Mouse (Mus musculus): ENCODE data around the gene Crabp2. TPM values are rescaled to one million over a fixed set of nuclear protein-coding genes. Genes with fewer than 3 reads are reported as not detected.
A peak's percentile ranks its signal among the peaks of the same experiment; 100 is the strongest.

The Crabp2 gene
- polyA plus RNA-seq, 1 experiment from 2014 or later: 686 TPM

DNA sequence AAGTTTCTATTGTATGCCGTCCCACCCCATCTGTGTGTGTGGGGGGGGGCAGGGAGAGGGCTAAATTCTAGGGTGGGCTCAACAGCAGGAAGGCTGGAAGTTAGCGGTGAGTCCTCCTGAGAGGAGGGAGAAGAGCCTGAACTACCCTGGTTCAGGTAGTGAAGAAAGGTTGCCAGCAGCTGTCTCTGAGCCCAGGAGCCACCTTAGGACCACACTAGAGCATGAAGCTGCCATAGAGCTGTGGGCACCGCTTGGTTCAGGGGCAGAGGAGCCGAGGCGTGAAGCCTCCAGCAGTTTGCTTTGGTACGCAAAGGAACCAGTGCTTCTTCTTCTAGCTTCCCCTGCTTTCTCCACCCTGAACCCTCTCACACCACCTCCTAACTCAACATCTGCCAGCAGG lies 35.2 kb downstream of the Crabp2 start:
- WGBS: 50% methylated on average over 6 of the region's 6 CpGs
- Histone ChIP-seq H3K4me1 (peaks cover 99% of the 10 kb centered on the region), H3K4me3 (peak overlapping the region; percentile 38), H3K36me3 (replicated peaks) (peaks cover 12% of the 10 kb centered on the region), H3K27ac (replicated peaks) (peak overlapping the region; percentile 87), H3K27me3 (replicated peaks; ENCODE audit: low read depth, poor library complexity, severe bottlenecking) (peaks cover 24% of the 10 kb centered on the region), H3K9me3 (no peaks in the 10 kb centered on the region)
- no peak for DNase-seq (ENCODE audit: low spot score)

GRCm38 (mm10) chr3:87984094-87984493 lies 35.6 kb downstream of the Crabp2 start:
- Histone ChIP-seq H3K4me3 (peak overlapping the region; percentile 38; the same call in 1 of the 2 replicates), H3K27ac (replicated peaks) (peak overlapping the region; percentile 87), H3K27me3 (replicated peaks; ENCODE audit: low read depth, poor library complexity, severe bottlenecking) (peaks cover 28% of the 10 kb centered on the region), H3K36me3 (replicated peaks) (peaks cover 7% of the 10 kb centered on the region), H3K9me3 (no peaks in the 10 kb centered on the region), H3K4me1 (peaks cover 98% of the 10 kb centered on the region)
- DNase-seq (ENCODE audit: low spot score): no peak
- 59% methylated on average over 3 of the region's 3 CpGs for WGBS

DNA sequence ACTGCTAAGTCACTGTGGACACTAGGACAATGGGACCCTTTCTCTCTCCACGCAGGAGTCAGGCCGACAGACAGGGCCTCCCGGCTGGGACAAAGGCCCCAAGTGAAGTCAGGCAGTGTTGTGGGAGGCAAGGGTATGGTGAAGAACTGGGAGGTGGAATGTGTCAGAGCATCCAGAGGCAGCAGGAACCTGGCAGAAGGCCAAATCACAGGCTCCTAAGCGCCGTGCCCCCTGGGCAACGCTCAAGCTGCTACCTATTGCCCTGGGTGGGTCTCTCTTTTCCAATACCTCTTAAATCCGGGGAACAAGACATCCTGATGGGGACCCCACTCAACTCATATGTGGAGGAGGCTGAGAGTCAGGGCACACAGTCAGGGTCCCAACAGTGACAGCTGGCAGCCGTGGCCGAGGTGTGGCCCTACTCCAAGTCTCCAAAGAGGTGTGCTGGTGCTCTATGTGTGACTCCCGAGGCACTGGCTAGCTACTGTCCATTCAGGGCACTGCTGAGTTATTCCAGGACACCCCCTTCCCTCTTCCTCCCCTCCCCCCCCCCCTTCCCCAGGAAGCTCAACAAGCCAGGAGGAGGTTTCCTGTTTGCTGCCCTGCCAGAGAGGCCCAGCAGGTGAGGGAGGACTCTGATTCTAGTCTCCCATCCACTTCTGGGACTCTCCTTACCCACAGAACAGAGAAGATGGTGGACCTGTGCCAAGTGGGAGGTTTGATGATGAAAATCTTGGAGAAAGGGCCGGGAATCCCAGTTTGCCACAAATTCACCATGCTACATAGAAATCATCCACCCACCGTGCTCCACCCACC lies 37.2 kb downstream of the Crabp2 start:
- 48% methylated on average over 12 of the region's 12 CpGs for WGBS
- Histone ChIP-seq H3K9me3 (no peaks in the 10 kb centered on the region), H3K36me3 (replicated peaks) (no peaks in the 10 kb centered on the region; the same call in 1 of the 2 replicates), H3K27me3 (replicated peaks; ENCODE audit: low read depth, poor library complexity, severe bottlenecking) (peaks cover 45% of the 10 kb centered on the region), H3K4me1 (peaks cover 86% of the 10 kb centered on the region), H3K27ac (replicated peaks) (peak overlapping the region; percentile 65), H3K4me3 (peak overlapping the region; percentile 56; the same call in 1 of the 2 replicates)
- DNase-seq (ENCODE audit: low spot score): no peak

DNA sequence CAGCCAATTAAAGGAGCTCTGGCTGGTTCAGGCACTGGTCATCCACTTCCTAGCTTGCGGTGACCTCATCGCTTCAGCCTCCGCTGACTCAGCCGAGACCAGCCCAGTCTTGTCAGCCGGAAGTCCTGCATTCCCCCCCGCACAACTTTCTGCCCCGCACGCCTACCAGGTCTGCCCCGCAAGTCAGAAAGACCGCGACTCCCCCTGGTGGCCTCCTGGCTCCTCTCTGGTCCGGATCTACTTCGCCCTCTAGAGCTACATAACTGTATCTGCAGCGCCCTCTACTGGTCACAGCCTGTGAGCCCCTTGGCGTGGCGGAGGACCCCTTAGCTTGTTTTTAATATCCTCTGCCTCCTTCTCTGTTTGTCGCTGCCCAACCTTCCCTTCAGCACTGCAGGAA lies 38.4 kb downstream of the Crabp2 start:
- Histone ChIP-seq H3K4me1 (peaks cover 74% of the 10 kb centered on the region), H3K27me3 (replicated peaks; ENCODE audit: low read depth, poor library complexity, severe bottlenecking) (peaks cover 56% of the 10 kb centered on the region), H3K36me3 (replicated peaks) (no peaks in the 10 kb centered on the region), H3K27ac (replicated peaks) (peak overlapping the region; percentile 65), H3K9me3 (no peaks in the 10 kb centered on the region), H3K4me3 (peak overlapping the region; percentile 56)
- DNase-seq (ENCODE audit: low spot score): peak; percentile 98
- WGBS: 0% methylated on average over 17 of the region's 17 CpGs

DNA sequence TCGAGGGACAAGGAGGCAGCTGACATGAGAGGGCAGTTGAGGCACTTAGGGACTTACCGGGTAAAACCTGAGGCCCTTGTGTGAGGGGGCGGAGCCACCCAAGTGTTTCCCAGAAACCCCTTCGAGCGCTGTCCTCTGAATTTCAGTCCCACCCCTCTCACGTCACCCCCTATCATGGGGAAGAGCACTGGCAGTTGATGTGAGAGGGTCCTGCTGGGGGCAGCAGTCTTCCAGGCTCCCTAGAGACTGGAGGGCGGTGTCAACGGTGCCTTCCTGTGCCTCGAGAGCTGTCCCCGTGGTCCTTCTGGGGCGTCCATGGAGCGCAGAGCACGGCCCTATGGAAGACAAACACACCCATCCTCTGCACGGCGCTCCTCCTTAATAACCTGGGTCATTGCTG lies 39.2 kb downstream of the Crabp2 start:
- Histone ChIP-seq H3K4me3 (peak overlapping the region; percentile 56), H3K4me1 (peaks cover 68% of the 10 kb centered on the region), H3K27me3 (replicated peaks; ENCODE audit: low read depth, poor library complexity, severe bottlenecking) (peaks cover 64% of the 10 kb centered on the region), H3K36me3 (replicated peaks) (no peaks in the 10 kb centered on the region), H3K27ac (replicated peaks) (peak overlapping the region; percentile 65), H3K9me3 (no peaks in the 10 kb centered on the region)
- DNase-seq (ENCODE audit: low spot score): peak; percentile 78
- WGBS: under 1% methylated on average over 15 of the region's 15 CpGs

DNA sequence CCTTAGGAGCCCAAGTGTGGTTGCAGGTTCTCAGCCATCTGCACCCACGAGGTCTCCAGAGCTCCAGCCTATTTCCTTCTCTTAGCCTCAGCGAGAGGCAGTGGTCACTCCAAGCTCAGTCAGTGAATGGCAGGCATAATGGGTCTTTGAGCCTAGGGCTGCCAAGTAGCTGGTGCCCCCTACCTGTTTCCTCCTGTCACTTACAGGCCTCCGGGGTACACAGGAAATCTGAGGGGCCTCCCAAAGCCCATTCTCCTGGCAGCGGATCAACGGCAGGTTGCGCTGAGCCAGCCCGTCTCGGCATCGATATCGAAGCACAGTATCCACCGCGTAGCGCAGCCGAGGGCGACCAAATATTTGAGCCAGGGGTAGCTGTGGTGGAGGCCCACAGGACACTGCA lies 39.6 kb downstream of the Crabp2 start:
- no peaks in the 10 kb centered on the region for H3K9me3 ChIP-seq
- H3K27ac ChIP-seq (replicated peaks): peak overlapping the region; percentile 64
- H3K36me3 ChIP-seq (replicated peaks): no peaks in the 10 kb centered on the region
- H3K4me3 ChIP-seq: peak overlapping the region; percentile 56
- no peak for DNase-seq (ENCODE audit: low spot score)
- peaks cover 68% of the 10 kb centered on the region for H3K4me1 ChIP-seq
- peaks cover 68% of the 10 kb centered on the region for H3K27me3 ChIP-seq (replicated peaks; ENCODE audit: low read depth, poor library complexity, severe bottlenecking)
- WGBS: 6% methylated on average over 15 of the region's 15 CpGs

DNA sequence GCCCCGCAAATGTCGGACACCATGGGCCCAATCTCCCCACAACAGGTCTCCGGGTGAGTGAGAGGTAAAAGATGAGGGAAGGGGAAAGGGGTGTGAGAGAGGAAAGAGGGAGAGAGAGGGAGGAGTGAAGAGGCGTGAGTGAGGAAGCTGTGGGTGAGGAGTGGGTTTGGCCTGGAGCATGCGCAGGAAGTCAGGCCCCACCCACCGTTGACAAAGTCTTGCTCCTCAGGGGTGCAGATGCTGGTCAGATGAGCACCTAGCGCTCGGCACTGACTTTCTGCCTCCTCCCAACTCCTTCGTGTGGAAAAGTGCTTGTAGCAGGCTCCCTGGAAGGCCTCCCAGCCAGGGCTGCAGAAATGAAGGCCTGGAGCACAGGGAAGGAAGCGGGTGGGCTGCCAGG lies 41.5 kb downstream of the Crabp2 start:
- 26% methylated on average over 10 of the region's 10 CpGs for WGBS
- Histone ChIP-seq H3K4me1 (peaks cover 56% of the 10 kb centered on the region), H3K9me3 (no peaks in the 10 kb centered on the region), H3K27ac (replicated peaks) (no peak overlapping the region), H3K27me3 (replicated peaks; ENCODE audit: low read depth, poor library complexity, severe bottlenecking) (peaks cover 83% of the 10 kb centered on the region), H3K4me3 (0 out of 2 replicates have a peak overlapping the region, but pooled peaks have one; percentile 5), H3K36me3 (replicated peaks) (no peaks in the 10 kb centered on the region)
- no peak for DNase-seq (ENCODE audit: low spot score)

DNA sequence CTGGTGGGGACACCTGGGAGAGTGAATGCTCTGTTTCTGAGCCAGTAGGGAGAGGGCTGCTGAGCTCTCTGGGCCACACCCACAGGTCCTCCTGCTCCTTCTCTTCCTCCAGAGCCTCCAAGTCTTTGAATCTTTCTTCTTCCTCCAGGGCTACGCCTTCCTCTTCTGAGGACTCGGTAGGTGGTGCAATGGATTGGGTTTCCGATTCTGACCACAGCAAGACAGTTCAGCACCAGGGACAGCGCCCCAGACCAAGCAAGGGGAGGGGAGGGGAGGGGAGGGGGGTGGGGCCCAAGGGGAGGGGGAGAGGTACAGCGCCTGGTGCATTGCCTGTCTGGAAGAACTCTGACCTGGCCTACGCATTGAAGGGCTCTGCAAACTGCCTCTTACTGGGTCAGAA lies 45.0 kb downstream of the Crabp2 start:
- peaks cover 45% of the 10 kb centered on the region for H3K4me1 ChIP-seq
- H3K27me3 ChIP-seq (replicated peaks; ENCODE audit: low read depth, poor library complexity, severe bottlenecking): peaks cover 100% of the 10 kb centered on the region
- WGBS: 0% methylated on average over 6 of the region's 6 CpGs
- no peak overlapping the region for H3K4me3 ChIP-seq
- no peak overlapping the region for H3K27ac ChIP-seq (replicated peaks)
- no peaks in the 10 kb centered on the region for H3K9me3 ChIP-seq
- H3K36me3 ChIP-seq (replicated peaks): no peaks in the 10 kb centered on the region
- DNase-seq (ENCODE audit: low spot score): peak; percentile 88

GRCm38 (mm10) chr3:87995331-87995730 lies 46.9 kb downstream of the Crabp2 start:
- 26% methylated on average over 11 of the region's 11 CpGs for WGBS
- Histone ChIP-seq H3K27me3 (replicated peaks; ENCODE audit: low read depth, poor library complexity, severe bottlenecking) (peaks cover 100% of the 10 kb centered on the region), H3K4me1 (peaks cover 49% of the 10 kb centered on the region), H3K4me3 (peak overlapping the region; percentile 11; the same call in 1 of the 2 replicates), H3K36me3 (replicated peaks) (no peaks in the 10 kb centered on the region), H3K27ac (replicated peaks) (no peak overlapping the region), H3K9me3 (no peaks in the 10 kb centered on the region)
- no peak for DNase-seq (ENCODE audit: low spot score)

DNA sequence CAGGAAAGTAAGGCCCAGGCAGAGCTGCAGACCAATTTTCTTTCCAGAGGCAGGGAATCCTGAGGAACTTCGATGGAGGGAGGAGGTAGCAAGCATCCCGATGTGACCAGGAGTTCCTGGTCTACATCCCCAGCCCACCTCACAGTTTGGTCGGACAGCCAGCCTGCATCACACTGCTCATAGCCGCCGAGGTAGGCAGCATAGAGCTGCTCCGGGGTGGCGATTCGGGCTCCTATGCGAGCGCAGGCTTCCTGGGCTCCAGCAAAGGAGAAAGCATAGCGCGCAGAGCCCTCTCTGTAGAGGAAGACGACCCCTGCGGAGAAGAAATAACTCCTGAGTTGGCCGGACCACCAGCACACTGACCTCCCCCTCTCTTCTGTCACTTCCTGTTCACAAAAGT lies 47.9 kb downstream of the Crabp2 start:
- WGBS: 2% methylated on average over 15 of the region's 15 CpGs
- Histone ChIP-seq H3K4me1 (peaks cover 54% of the 10 kb centered on the region), H3K9me3 (no peaks in the 10 kb centered on the region), H3K4me3 (peak overlapping the region; percentile 57), H3K27ac (replicated peaks) (no peak overlapping the region), H3K36me3 (replicated peaks) (no peaks in the 10 kb centered on the region), H3K27me3 (replicated peaks; ENCODE audit: low read depth, poor library complexity, severe bottlenecking) (peaks cover 100% of the 10 kb centered on the region)
- no peak for DNase-seq (ENCODE audit: low spot score)

- no peaks in the 10 kb centered on the region for H3K9me3 ChIP-seq
- DNase-seq (ENCODE audit: low spot score): peak; percentile 65
- H3K27me3 ChIP-seq (replicated peaks; ENCODE audit: low read depth, poor library complexity, severe bottlenecking): peaks cover 100% of the 10 kb centered on the region
- peak overlapping the region; percentile 57 for H3K4me3 ChIP-seq
- under 1% methylated on average over 49 of the region's 49 CpGs for WGBS
- H3K4me1 ChIP-seq: peaks cover 54% of the 10 kb centered on the region
- H3K27ac ChIP-seq (replicated peaks): no peak overlapping the region
- H3K36me3 ChIP-seq (replicated peaks): no peaks in the 10 kb centered on the region
These were observed 48.6 kb downstream of the Crabp2 start for GRCm38 (mm10) chr3:87996971-87997614.

- DNase-seq (ENCODE audit: low spot score): no peak
- peaks cover 48% of the 10 kb centered on the region for H3K4me1 ChIP-seq
- 3% methylated on average over 7 of the region's 7 CpGs for WGBS
- peaks cover 2% of the 10 kb centered on the region; the same call in 1 of the 2 replicates for H3K9me3 ChIP-seq
- H3K4me3 ChIP-seq: no peak overlapping the region
- H3K36me3 ChIP-seq (replicated peaks): no peaks in the 10 kb centered on the region
- H3K27ac ChIP-seq (replicated peaks): no peak overlapping the region
- peaks cover 100% of the 10 kb centered on the region for H3K27me3 ChIP-seq (replicated peaks; ENCODE audit: low read depth, poor library complexity, severe bottlenecking)
These were observed 50.3 kb downstream of the Crabp2 start for GRCm38 (mm10) chr3:87998747-87999146.

Measured in embryonic facial prominence, embryonic 10.5 days (tissue).